In genomic region chr3:159840002-159840816, GRCm38 (mm10) we compare ENCODE assay signal across 8 mouse cellular contexts. TPM values are rescaled to one million over a fixed set of nuclear protein-coding genes. Genes with fewer than 3 reads are reported as not detected.
DNase-seq lines count a peak whose midpoint lies in the region; ATAC-seq lines count a peak whose summit lies in the region.

No protein-coding gene starts in this region.

- no peaks in the 10 kb centered on the region for H3K36me3 ChIP-seq in embryonic facial prominence, embryonic 14.5 days (ENCODE audit: control insufficient read depth, insufficient read depth, low read length)
- H3K36me3 ChIP-seq in heart, embryonic 10.5 days, result no peaks in the 10 kb centered on the region
- H3K36me3 ChIP-seq in limb, embryonic 13.5 days, result no peaks in the 10 kb centered on the region
- H3K36me3 ChIP-seq in midbrain, embryonic 13.5 days, result no peaks in the 10 kb centered on the region
- no peaks in the 10 kb centered on the region for H3K36me3 ChIP-seq in splenic B cell, adult 2 months (ENCODE audit: control insufficient read depth, insufficient read depth, low read length, poor library complexity, severe bottlenecking)

- peak overlapping the region; percentile 87 for H3K4me2 ChIP-seq in embryonic facial prominence, embryonic 14.5 days (ENCODE audit: low read depth, low read length)
- peak overlapping the region; percentile 85 for H3K4me2 ChIP-seq in limb, embryonic 13.5 days (replicated peaks)
- H3K4me2 ChIP-seq in midbrain, embryonic 13.5 days (replicated peaks), result peak overlapping the region; percentile 87

- peak; percentile 2 for DNase-seq in cerebellum, adult 9-10 months
- no peak for DNase-seq in cerebellum, adult 8-10 months
- peak; percentile 89 for DNase-seq in embryonic facial prominence, embryonic 14.5 days (ENCODE audit: low spot score)
- peak; percentile 86 for DNase-seq in heart, embryonic 10.5 days (ENCODE audit: low spot score)
- peak; percentile 66 to 67 for DNase-seq in kidney, adult 8-10 months
- DNase-seq in splenic B cell, adult 2 months (ENCODE audit: low read depth, low spot score), result peak; percentile 20

- WGBS in embryonic facial prominence, embryonic 14.5 days, result 0% methylated on average over 27 of the region's 27 CpGs
- WGBS in heart, embryonic 10.5 days, result under 1% methylated on average over 27 of the region's 27 CpGs
- WGBS in limb, embryonic 13.5 days, result 0% methylated on average over 27 of the region's 27 CpGs
- under 1% methylated on average over 27 of the region's 27 CpGs for WGBS in midbrain, embryonic 13.5 days

- H3K9me3 ChIP-seq in embryonic facial prominence, embryonic 14.5 days (ENCODE audit: control insufficient read depth, low read length), result no peaks in the 10 kb centered on the region
- no peaks in the 10 kb centered on the region for H3K9me3 ChIP-seq in heart, embryonic 10.5 days
- no peaks in the 10 kb centered on the region for H3K9me3 ChIP-seq in limb, embryonic 13.5 days
- no peaks in the 10 kb centered on the region for H3K9me3 ChIP-seq in midbrain, embryonic 13.5 days

- H3K4me3 ChIP-seq in embryonic facial prominence, embryonic 14.5 days (ENCODE audit: low read depth, low read length), result peak overlapping the region; percentile 68
- peak overlapping the region; percentile 81 for H3K4me3 ChIP-seq in heart, embryonic 10.5 days
- peak overlapping the region; percentile 73 for H3K4me3 ChIP-seq in limb, embryonic 13.5 days
- peak overlapping the region; percentile 65 for H3K4me3 ChIP-seq in midbrain, embryonic 13.5 days (replicated peaks)

- peak; percentile 72 for ATAC-seq in embryonic facial prominence, embryonic 14.5 days (ENCODE audit: low read depth)
- peak; percentile 76 for ATAC-seq in limb, embryonic 13.5 days (ENCODE audit: low FRiP score, low read depth)
- peak; percentile 83 for ATAC-seq in midbrain, embryonic 13.5 days

- peak overlapping the region; percentile 78 for H3K9ac ChIP-seq in embryonic facial prominence, embryonic 14.5 days (ENCODE audit: low read depth, low read length)
- H3K9ac ChIP-seq in limb, embryonic 13.5 days, result peak overlapping the region; percentile 78
- peak overlapping the region; percentile 72 for H3K9ac ChIP-seq in midbrain, embryonic 13.5 days (replicated peaks)

- H3K27me3 ChIP-seq in embryonic facial prominence, embryonic 14.5 days (replicated peaks; ENCODE audit: control insufficient read depth, insufficient read depth, low read length), result no peaks in the 10 kb centered on the region
- no peaks in the 10 kb centered on the region for H3K27me3 ChIP-seq in heart, embryonic 10.5 days (ENCODE audit: insufficient read depth, poor library complexity, severe bottlenecking)
- H3K27me3 ChIP-seq in limb, embryonic 13.5 days, result no peaks in the 10 kb centered on the region
- H3K27me3 ChIP-seq in midbrain, embryonic 13.5 days, result 0 out of 2 replicates have a peak, but pooled peaks cover 4% of the 10 kb centered on the region
- H3K27me3 ChIP-seq in splenic B cell, adult 2 months (ENCODE audit: control insufficient read depth, insufficient read depth, low read length, poor library complexity, severe bottlenecking), result no peaks in the 10 kb centered on the region; the same call in 1 of the 2 replicates

- peak overlapping the region; percentile 89 for H3K27ac ChIP-seq in embryonic facial prominence, embryonic 14.5 days (replicated peaks; ENCODE audit: low read depth, low read length)
- H3K27ac ChIP-seq in heart, embryonic 10.5 days, result peak overlapping the region; percentile 93
- peak overlapping the region; percentile 95 for H3K27ac ChIP-seq in limb, embryonic 13.5 days
- H3K27ac ChIP-seq in midbrain, embryonic 13.5 days, result peak overlapping the region; percentile 75

- peaks cover 9% of the 10 kb centered on the region; the same call in 1 of the 2 replicates for H3K4me1 ChIP-seq in embryonic facial prominence, embryonic 14.5 days (ENCODE audit: control insufficient read depth, insufficient read depth, low read length)
- peaks cover 17% of the 10 kb centered on the region; the same call in 1 of the 2 replicates for H3K4me1 ChIP-seq in heart, embryonic 10.5 days
- H3K4me1 ChIP-seq in limb, embryonic 13.5 days, result peaks cover 9% of the 10 kb centered on the region
- H3K4me1 ChIP-seq in midbrain, embryonic 13.5 days (replicated peaks), result peaks cover 17% of the 10 kb centered on the region

RNA-seq across cellular contexts. Expression of gene Wls, which starts 0.7 kb away (rescaled TPM):
- polyA plus RNA-seq in embryonic facial prominence, embryonic 14.5 days (2014; fragmentation: Nextera tagmentation; extraction: Ambion mirVana), result 143 and 170 TPM in 2 replicates
- 135 and 139 TPM in 2 replicates for polyA plus RNA-seq in heart, embryonic 10.5 days (2016; fragmentation: Nextera tagmentation; extraction: Ambion mirVana)
- 186 and 199 TPM in 2 replicates for polyA plus RNA-seq in limb, embryonic 13.5 days (2015; fragmentation: Nextera tagmentation; extraction: Ambion mirVana)
- polyA plus RNA-seq in midbrain, embryonic 13.5 days (2015; fragmentation: Nextera tagmentation; extraction: Ambion mirVana), result 101 and 125 TPM in 2 replicates
